Mouse (Mus musculus) lung, postnatal 10 days (tissue): ENCODE measurements at regions not wholly inside any gene's neighbourhood (a gene's known extent, or its start where the extent isn't known, plus 50 kb on each side); places are given as distances from the start of the nearest gene placed in this dataset.

Experiments used
- DNase-seq: peaks from one replicate; pipeline ENCODE4 v3.0.0; 2021

DNA sequence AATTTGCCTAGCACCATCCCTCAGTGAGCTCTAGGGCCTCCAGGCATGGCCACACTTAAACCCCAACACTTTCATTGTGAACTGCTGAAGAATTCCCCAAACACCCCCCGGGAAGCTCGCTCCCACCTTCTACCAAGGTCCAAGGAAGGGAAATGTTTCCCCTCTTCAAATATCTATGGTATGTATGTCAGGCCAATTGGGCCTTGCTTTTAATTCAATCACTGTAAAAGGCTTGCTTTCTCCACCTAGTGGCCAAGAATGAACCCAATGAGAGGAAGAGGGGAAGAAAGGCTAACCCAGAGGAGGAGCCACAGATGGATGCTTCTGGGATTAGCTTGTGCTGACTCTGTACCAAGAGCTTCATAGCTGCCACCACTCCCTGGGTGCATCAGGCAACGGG, 336.3 kb upstream of the Tgfbr2 start:
- DNase-seq, result peak; percentile 40

DNA sequence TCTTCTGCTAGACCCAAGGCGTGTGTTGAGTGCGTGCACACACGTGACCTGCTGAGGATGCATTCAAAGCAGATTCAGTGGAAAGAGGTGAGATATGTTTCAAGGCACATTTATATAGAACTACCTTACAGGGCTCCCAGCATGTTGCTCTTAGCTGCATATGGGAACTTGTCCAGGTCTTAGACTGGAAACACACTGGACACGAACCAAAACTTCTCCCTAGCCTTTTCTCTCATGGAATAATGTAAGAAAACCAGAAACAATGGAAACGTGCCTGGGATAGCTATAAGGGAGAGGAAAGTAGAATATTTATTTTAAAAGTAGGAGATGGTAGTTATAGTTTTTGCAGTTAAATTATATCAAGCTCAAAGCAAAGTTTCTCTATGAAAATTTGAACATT, 332.6 kb upstream of the Tgfbr2 start:
- DNase-seq, result no peak

DNA sequence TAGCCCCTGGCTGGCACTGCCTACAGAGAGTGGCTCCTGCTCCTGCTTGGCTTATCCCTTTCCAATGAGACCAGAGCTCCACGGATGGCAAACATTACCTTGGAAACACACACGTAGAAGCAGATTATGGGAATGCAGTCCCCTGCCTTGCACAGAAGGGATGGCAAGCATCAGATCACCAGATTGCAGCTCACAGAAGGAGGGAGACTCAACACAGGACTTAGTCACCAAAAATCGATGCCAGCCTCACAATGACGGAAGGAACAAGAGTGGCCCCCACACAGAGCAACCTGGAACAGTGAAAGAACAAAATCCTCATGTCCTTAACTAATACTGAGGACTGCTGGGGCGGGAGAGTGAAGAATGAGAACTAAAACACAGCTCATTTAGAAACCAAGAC, 327.7 kb upstream of the Tgfbr2 start:
- DNase-seq, result no peak

DNA sequence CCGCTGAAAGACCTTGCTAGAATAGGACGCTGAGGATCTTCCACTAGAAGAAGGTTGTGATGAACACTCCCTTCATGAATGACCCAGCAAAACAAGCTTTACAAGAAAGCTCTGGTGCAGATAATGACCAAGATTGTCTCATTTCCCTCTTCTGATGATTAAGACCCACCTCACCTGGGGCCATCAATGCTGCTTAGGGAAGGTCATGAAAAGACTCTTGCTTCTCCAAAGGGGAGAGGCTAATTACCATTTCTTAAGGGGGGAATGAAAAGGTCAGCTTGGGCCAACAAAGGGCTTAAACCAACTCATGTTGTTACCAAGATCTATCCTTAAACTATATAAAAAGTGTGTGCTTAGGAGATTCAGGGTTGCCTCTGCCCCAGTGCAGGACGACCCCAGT, 325.8 kb upstream of the Tgfbr2 start:
- no peak for DNase-seq

DNA sequence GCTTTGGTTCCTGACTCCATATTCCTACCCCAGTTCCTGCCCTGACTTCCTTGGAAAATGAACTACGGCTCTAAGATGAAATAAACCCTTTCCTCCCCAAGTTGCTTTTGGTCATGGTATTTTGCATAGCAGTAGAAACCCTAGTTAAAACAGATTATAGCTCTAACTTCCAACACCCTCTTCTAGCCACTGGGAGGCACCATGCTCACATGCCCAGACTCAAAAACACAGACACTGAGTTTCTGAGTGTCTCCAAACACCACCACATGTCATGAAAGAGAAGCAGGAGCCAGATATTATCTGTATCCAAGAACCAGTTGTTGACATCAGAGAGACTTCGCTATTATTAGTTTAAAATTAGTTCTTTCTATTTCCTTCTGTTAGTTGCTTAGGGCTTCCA, 316.1 kb upstream of the Tgfbr2 start:
- DNase-seq, result no peak

DNA sequence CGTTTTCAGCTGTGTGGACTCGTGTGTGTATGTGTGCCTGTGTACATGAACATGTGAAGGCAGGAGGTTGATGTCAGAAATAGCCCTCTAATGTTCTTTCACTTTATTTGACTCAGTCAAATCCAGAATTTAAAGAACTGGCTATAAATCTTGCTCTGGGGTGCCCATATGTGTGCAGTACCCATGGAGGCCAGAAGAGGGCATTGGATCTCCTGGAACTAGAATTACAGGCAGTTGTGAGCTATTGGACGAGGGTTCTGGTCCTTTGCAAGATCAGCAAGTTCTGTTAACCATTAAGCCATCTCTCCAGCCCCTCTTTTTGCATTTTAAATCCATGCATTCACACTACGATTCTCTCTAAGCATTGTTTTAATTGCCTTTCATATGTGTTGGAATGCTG, 314.6 kb upstream of the Tgfbr2 start:
- peak; percentile 31 for DNase-seq

DNA sequence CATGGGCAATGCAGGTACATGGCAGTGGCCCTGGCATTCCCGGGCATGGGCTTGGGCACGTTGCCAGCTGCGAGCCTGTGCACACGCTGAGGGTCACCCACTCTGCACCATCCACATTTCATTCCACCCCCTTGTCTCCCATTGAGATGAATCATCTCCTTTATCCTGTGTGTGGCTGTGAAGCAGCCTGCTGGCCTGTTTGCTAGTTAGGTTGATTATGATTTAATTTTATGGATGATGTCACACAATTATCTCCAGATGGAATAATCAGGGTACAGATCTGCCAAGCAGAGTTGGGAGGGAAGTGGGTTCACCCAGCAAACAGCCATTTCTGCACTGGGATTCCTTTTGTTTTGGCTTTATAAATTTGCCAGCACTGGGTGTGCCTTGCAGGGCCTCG, 314.1 kb upstream of the Tgfbr2 start:
- no peak for DNase-seq

DNA sequence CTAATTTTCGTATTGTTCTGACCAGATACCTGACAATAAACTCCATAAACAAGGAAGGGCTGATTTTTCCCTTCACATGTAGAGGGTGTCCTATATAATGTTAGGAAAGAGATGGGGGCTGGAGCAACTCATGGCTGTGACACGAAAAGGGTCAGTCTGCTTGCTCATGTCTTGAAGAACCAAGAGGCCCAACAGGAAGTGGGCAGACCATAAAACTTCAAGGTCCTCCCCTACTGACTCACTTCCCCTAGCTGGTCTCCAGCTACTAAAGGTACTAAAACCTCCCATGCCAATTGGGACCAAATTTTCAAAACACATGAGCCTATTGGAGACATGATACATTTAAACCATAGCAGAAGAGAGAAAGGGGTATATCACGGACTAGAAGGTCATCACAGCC, 302.1 kb upstream of the Tgfbr2 start:
- DNase-seq, result no peak

DNA sequence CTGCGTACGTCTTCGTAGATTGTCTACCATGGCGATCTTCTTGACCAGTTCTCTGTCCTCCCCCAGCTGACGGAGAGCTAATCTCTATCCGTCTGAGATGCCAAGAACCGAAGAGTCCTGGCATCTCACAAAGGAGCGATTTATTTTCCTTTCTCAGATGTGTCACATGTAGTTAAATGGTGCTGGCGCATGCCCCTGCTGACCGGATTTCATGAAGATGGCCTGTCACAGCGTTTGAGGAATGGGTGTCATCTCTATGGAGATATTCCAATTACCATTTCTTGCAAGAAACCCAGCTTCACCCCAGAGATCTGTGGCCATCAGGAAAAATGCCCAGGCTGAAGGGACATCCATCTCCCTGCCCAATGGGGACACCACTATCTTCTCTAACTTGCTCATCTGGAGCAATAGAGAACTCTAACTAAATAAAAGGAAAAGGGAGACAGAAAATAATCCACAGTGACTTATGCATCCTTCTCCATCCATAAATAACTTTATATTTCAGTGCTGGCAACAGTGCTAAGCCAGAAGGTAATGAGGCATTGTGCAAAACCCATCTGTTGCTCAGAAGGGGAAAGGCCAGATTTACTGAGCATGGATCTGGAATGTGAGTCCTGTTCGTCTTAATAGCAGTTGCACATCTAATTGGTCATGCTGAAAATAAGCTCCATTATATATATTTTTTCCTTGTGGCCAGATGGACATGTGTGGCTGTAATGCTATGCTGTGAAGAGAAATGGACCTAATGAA, 300.2 kb upstream of the Tgfbr2 start:
- no peak for DNase-seq

DNA sequence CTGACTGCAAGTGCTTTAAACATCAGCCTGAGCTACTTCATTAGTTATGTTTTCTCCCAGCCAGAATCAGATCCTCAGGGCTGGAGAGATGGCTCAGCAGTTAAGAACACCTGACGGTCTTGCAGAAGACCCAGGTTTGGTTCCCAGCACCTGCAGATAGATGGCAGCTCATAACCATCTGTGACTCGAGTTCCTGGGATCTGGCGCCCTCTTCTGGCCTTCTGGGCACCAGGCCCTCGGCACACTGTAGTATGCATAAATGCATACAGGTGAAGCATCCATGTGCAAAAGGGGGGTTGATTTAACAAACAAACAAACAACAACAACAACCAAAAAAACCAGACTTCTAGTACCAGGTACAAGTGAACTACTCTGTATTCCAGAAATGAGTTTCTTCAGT, 297.7 kb upstream of the Tgfbr2 start:
- DNase-seq, result no peak

DNA sequence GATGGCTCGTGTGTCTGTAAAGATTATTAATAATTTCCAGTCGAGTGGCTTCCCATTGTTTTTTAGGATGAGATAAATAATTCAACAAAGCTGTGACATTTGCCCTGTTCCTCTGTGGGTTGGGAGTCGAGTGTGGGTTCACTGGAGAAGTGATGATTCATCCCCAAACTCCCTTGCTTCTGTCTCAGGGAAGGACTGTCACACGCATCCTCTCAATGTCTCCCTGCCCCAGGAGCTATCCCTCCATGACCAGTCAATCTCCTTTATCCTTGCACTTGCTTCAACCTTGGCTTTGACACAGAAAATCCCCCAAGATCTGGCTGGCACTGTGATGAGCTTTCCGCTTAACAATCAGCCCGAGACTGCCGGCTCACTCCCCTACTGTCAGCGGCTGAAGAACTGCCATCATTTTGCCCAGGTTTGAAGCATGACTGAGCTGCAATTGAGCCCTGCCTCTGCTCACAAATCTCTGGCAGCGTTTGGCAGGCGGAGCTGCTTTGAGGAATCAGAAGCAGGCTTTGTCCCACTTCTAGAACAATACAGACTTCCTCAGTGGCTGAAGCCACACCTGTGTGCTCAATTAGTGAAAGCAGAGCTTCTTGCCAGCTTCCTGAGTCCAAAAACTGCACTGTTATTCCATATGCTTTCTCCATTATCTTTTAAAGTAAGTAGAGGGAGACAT, 293.6 kb upstream of the Tgfbr2 start:
- DNase-seq, result no peak

DNA sequence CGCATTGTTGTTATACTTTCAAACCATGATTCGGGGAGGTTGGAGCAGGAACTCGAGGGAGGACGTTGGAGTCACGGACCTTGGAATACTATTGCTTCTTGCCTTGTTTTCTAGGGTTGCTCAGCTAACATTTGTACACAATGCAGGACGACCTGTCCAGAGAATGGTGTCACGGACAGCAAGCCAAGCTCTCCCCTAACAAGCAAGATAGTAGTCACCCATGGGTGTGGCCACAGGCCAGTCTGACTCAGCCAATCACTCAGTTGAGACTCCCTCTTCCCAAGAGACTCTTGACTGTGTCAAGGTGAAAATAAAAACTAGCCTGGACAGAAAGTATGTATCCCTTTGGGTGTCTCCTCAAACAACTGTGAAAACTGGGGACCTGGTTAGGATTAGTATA, 291.2 kb upstream of the Tgfbr2 start:
- no peak for DNase-seq

DNA sequence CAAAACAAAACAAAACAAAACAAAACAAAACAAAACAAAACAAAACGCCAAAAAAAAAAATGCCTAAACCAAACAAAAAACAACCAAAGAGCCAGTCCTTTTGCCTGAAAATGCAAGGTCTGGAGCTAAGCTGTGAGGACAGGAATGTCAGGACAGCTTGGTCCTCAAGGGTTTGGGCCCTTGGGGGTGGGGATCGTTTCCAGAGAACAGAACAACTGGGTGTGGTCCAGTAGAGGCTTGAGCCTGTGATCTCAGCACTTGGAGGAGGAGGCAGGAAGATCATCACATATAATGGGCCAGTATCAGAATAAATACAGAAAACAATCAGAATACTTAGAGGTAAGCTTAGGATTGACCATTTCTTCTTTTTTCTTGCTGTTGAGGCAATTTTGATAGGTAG, 289.5 kb upstream of the Tgfbr2 start:
- no peak for DNase-seq

DNA sequence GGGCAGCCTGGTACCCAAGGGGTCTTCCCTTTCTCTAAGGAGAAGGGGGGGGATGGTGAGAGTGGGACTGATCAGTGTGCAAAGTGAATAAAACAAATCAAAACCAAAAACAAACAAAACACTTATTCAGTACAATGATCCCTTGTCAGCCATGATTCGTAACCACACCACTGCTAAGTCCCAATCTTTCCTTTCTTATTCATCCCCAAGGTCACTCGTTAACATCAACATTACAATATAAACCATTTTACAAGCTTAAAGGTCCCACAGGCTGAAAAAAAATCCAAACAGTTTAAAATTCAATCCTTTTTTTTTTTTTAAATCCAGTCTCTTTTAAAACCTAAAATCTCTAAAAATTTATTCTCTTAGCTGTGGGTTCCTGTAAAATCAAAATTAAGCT, 287.1 kb upstream of the Tgfbr2 start:
- DNase-seq, result no peak

DNA sequence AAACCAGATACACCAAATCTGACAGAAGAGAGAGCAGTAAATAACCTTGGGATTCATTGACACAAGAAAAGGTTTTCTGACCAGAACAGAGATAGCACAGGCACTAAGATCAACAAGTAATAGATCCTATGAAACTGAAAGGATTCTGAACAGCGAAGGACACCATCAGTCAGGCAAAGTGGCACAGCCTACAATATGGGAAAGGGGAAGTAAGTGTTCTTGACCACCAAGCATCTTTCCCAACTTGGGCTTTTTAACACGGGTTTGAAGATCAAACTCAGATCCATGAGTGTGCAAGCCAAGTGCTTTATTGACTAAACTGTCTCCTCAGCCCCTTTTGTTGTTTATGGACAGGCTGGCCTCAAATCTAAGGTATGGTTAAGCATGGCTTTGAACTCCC, 284.9 kb upstream of the Tgfbr2 start:
- no peak for DNase-seq

DNA sequence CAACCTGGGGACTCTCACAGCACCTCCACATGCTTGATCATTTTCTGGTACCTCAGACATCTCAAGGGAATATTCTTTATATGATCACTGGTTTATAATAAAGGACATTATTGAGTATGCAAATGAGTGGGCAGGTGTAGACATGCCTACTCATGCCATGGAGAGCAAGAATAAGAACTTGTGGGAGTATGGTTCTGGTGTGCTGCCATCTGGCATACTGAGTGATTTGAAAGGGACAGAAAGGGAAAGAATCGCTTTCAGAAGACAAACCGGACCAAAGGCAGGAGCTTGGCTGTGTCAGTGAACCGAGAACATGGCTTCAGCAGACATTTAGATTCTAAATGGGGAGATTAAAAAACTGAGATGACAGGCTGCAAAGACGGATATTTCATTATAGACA, 276.9 kb upstream of the Tgfbr2 start:
- DNase-seq, result no peak

DNA sequence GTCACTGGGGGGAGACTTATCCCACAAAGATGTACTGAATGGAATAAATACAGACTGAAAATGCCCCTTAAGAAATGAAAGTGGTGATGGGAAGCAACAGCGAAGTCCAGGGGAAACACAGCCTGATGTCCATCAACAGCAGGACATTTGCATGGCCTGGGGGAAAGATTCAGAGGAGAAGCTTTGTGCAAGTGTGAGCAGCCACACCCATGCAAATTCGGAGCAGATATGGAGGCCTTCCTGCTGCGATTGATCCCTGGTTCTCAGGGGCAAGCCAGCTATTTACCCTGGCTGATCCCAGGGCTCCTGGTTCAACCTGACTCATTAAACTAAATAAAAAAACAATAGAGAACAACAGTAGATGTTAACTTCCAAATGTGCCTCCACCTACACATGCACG, 275.7 kb upstream of the Tgfbr2 start:
- no peak for DNase-seq

DNA sequence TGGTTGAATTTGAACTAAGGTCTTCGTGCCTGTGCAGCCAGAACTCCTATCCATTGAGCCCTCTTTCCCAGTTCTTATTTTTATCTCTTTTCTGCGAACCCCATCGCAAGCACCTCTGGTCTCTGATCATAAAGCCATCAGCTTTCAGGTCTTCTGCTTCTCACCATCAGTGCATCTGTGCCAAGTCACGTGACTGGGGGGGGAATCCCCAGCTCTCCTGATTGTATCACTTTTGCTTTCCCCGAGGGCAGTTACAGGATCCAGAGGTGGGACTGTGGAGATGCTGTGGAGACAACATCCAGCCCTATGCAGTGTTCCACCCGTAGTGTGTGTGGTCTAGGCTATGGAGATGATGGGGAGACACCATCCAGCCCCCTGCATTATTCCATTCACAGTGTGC, 272.6 kb upstream of the Tgfbr2 start:
- DNase-seq, result no peak

DNA sequence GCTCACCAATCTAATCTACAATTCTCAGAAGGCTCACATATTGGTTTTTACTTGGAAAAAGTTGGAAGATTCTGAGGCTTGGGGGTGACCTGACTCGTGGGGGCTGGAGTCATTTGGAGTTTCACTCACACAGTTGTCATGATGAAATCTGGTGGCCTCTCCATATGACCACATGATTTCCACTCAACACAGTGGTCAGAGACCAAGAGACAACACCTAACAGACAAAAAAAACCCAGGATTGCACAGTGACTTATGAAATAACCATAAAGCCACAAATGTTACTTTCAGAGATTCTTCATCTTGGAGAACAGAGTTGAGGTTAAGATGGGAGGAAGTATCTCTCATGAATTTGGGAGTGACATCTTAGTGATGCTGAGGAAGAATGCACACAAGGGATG, 263.4 kb upstream of the Tgfbr2 start:
- DNase-seq, result no peak

DNA sequence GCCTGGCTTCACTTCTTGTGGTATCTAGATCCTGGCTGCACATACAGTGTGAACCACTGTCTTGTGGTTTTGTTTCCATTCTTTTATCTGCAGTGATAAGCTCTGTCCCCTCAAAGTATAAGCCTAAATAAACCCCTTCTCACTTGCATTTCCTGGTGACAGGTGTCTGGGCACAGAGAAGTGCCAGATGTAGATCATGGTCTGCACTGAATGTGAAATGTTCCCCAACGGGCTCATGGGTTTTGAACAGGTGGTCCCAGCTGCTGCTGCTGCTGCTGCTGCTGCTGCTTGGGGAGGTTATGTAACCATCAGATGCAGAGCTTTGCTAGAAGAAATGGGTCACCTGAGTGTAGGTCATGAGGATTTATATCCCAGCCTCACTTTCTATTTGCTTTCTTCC, 259.3 kb upstream of the Tgfbr2 start:
- no peak for DNase-seq

DNA sequence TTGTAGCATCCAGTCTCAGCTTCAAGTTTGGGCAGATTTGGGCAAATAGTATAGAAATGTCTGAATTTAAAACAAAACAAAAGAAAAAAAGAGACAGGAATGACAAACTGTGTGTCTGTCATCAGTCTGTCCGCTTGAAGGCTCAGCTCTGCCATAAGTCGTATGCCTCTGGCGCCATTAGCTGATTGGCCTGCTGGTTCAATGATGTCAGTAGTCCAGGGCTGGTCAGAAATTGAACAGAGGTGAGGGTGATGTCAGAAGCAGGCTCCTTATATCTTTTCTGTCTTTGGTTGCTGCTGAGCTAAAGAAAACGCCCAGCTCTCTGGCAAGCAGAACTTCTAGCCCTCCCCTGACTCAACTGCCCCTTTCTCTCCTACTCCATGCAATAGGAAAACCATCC, 253.9 kb upstream of the Tgfbr2 start:
- no peak for DNase-seq

DNA sequence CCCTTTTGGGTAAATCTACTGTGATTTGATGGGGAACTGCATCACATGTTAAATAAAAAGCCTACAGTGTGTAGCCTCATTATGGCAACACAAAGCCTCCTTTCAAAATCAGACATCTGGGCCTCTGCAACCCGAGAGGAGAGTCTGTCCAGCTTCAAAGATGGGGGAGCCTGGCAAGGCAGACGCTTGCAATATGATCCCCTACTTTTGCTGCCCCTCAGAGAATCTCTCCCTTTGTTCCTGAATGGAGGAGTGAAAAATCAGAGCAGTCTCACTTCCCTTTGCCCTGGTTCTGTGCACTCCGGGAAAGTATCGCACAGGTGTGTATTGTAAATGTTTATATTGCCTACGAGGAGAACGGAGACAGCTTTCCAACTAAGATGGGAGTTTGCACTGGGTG, 253.3 kb upstream of the Tgfbr2 start:
- DNase-seq, result no peak

DNA sequence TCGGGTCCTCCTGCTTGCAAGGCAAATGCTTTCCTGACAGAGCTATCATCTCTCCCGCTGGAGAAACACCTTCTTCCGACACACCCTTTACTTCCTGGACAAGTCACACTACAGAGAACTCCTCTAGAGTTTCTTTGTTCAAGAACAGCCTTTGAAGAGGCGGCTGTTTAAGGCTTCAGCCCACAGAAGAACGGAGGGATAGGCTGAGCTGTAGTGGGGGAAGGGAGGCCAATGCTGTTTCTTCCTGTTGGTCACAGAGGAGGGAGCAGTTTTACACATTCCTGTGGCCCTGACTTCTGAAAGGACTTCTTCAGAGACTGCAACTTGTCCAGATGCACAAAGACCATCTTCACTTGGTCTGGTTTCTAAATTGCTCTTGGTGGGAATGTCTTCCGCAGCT, 252.1 kb upstream of the Tgfbr2 start:
- DNase-seq, result peak; percentile 30

DNA sequence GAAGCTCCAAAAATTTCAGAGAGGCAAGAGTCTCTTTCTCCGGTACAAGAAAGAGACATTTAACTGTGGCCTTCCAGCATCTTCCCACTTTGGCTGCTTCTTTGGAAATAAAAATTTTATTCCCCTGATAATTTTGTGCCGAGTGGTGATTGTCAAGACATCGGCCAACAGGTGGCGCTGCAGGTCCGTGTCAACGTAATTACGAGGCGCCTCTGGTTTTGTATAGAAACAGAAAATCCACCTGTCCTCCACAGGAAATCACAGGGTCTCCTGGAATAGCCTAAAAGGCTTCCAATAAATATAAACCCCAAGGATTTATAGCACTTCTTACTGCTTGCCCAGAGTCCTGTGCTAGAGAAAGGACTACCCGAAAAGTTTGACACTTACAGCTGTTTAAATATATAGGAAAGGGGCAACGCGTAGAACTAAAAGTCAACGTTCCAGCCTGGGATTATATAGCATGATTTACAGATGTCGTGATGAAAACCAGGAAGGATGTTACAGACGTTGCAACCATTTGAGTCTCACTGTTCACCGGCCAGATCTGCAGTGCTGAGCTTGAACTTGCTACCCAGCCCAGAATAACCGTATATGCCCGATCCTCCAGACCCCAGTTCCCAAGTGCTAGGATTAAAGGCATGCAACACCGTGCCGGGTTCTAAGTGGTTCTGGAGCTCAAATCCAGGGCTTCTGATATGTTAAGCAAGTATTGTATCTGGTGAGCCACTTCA, 251.3 kb upstream of the Tgfbr2 start:
- DNase-seq, result peak; percentile 84
